Mouse (Mus musculus): ENCODE results near the gene Dop1b. TPM values are rescaled to one million over a fixed set of nuclear protein-coding genes. Genes with fewer than 3 reads are reported as not detected.

The Dop1b gene
- polyA plus RNA-seq, 1 experiment from 2014 or later: 20.2 TPM

DNA sequence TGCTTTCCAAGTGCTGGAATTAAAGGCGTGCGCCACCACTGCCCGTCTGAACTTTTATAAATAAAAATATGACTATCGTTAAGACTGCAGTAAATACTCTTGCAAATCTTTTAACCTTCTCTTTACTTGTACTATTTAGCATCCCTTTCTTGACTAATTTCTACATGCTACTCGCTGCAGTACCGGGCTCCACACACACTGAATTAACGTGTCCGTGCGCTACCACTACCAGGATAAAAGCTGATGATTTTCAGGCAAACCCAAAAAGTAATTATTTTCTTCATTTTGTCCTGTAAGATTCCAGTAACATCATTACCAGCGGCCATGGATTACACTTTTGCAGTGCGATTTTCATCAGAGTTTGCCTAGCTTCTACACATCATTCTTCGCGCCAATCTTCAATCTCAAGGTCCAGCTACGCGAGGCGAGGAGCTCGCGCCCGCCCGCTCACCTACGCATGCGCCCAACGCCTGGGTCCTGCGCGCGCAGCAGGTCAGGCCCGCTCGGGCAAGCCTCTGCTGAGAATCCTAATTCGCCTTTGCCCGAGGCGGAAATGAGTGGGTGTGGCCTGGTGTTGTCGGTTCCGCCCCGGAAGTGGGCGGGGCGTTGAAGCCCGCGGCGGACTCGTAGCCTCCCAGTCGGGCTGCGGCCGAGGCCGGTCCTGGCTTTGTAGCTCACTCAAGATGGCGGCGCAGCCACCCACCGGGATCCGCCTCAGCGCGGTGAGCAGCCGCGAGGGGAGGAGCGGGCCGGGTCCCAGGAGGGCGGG lies 120.1 kb downstream of the Dop1b start, which contains the start of gene Morc3:
Gene Morc3, plus strand, starts transcription at position 495 of the 769 bp plus-strand sequence.
- DNase-seq (ENCODE audit: low spot score): peak; percentile 100
- WGBS: 12% methylated on average over 55 of the region's 55 CpGs
- Histone ChIP-seq H3K9me3 (0 out of 2 replicates have a peak, but pooled peaks cover 3% of the 10 kb centered on the region), H3K27me3 (ENCODE audit: insufficient read depth, poor library complexity, severe bottlenecking) (no peaks in the 10 kb centered on the region), H3K4me3 (peak within 1 kb of the TSS; percentile 97), H3K36me3 (peaks cover 26% of the 10 kb centered on the region), H3K27ac (peak within 1 kb of the TSS; percentile 99), H3K4me1 (replicated peaks) (peaks cover 17% of the 10 kb centered on the region)

DNA sequence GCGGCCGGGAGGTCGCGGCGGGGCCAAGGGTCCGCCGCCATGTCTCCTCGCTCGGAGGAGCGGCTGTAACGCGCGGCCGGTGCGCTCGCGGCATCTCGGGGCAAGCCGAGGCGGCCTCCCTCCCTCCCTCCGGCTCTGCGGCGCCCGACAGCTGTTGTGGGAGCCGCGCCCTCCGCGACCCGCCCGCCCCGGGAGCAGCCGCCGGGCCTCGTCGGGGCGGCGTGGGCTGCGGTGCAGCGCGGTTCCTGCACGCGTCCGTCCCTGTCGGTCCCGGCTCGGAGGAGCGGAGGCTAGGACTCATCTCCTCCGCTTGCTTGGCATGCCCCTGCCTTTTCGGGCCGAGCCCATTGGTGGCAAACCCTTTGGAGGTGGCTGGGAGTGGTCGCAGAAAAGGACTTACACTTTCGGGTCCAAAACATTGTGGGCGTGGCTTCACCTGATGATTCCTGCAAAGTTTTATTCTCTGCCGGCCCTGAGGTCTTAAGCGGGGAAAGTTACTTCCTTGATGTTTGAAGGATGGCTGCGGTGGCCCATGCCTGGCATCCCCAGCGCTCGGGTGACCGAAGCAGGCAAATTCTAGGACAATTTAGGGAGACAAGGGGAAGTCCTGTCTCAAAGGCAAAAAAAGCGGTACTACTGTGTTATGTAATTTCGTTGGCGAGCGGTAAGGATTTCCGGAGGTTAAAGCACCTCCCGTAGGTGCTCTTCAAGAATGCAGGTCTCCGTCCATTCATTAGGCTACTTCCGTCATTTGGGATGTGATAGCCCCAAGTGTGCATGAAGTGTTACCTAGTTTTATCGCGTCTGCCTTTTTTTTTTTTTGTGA lies 121.0 kb downstream of the Dop1b start:
- under 1% methylated on average over 66 of the region's 69 CpGs for WGBS
- Histone ChIP-seq H3K9me3 (0 out of 2 replicates have a peak, but pooled peaks cover 3% of the 10 kb centered on the region), H3K4me1 (replicated peaks) (peaks cover 17% of the 10 kb centered on the region), H3K27ac (peak overlapping the region; percentile 99), H3K4me3 (peak overlapping the region; percentile 97), H3K36me3 (peaks cover 34% of the 10 kb centered on the region), H3K27me3 (ENCODE audit: insufficient read depth, poor library complexity, severe bottlenecking) (no peaks in the 10 kb centered on the region)
- DNase-seq (ENCODE audit: low spot score): peak; percentile 58

DNA sequence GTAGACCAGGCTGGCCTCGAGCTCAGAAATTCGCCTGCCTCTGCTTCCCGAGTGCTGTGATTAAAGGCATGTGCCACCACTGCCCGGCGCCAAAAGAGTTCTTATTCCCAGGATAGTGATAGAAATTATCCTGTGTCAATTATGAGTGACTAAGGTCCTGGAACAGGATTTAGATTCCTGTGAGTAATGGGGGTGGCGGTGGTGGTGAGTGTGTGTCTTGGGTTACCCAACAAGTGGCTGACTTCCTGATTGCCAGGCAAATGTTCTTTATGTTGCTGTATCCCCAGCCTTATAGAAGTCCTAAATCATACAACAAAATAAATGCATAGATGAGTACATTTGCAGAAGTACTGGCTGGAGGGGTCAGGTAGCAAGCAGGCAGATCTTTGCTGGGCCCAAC lies 121.8 kb downstream of the Dop1b start:
- DNase-seq (ENCODE audit: low spot score): no peak
- Histone ChIP-seq H3K36me3 (peaks cover 37% of the 10 kb centered on the region), H3K9me3 (no peaks in the 10 kb centered on the region), H3K4me3 (peak overlapping the region; percentile 97), H3K4me1 (replicated peaks) (peaks cover 17% of the 10 kb centered on the region), H3K27me3 (ENCODE audit: insufficient read depth, poor library complexity, severe bottlenecking) (no peaks in the 10 kb centered on the region), H3K27ac (no peak overlapping the region)
- 94% methylated on average over 6 of the region's 6 CpGs for WGBS

DNA sequence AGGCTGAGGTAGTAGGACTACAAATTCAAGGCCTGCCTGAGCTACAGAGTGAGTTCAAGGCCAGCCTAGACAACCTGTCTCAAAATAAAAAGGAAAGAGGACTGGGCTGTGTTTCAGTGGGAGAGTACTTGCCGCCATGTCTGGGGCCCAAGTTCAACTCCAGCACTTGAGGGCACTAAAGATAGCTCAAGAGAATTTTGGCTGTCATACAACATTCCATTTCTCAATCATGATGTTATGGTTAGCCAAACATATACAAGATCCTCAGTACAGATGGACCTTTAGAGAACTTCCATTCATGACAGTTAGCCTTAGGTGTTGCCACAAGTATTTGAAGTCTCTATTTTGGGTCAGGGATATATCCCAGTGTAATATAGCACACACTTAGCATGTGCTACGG lies 122.4 kb downstream of the Dop1b start:
- Histone ChIP-seq H3K9me3 (no peaks in the 10 kb centered on the region), H3K27me3 (ENCODE audit: insufficient read depth, poor library complexity, severe bottlenecking) (no peaks in the 10 kb centered on the region), H3K4me3 (no peak overlapping the region), H3K27ac (no peak overlapping the region), H3K4me1 (replicated peaks) (peaks cover 17% of the 10 kb centered on the region), H3K36me3 (peaks cover 42% of the 10 kb centered on the region)
- DNase-seq (ENCODE audit: low spot score): no peak
- 93% methylated on average over 2 of the region's 2 CpGs for WGBS

DNA sequence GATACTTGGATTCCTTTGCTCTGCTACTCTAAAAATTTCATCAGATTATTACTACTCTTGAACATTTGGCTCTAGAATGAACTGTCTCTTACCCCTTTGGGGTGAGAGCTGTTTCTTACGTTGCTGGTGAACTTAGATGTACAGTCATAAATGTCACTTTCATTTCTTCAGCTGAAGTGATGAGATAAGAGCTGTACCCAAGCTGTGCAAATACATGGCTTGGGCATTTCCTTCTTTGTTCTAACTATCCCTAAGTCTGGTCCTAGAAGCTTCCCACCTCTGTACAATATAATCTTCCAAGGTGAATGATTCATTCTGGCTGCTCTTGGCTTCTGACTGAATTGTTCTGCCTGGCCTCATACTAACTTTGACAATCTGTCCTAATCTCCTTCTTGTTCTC lies 127.3 kb downstream of the Dop1b start:
- no peak for DNase-seq (ENCODE audit: low spot score)
- WGBS: 97% methylated on average over 1 of the region's 1 CpGs
- peaks cover 3% of the 10 kb centered on the region for H3K4me1 ChIP-seq (replicated peaks)
- no peaks in the 10 kb centered on the region for H3K27me3 ChIP-seq (ENCODE audit: insufficient read depth, poor library complexity, severe bottlenecking)
- no peak overlapping the region for H3K27ac ChIP-seq
- H3K9me3 ChIP-seq: no peaks in the 10 kb centered on the region
- no peak overlapping the region for H3K4me3 ChIP-seq
- peaks cover 62% of the 10 kb centered on the region for H3K36me3 ChIP-seq

DNA sequence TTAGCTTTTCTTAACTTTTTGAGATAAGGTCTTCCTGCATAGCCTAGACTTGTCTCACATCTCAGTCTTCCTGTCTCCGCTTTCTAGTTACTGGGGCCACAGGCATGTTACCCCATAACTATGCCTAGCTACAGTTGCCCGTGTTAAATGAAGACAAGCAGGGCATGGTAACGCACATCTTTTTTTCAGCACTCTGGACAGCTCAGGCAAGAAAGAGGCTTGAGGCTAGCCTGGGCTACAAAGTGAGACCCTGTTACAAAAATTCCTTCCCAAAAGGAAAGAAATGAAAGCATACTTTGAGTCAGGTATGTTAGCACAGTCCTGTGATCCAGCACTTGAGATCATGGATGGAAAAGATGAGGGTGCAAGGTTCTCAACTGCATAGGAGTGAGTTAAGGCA lies 138.8 kb downstream of the Dop1b start:
- H3K27ac ChIP-seq: no peak overlapping the region
- H3K36me3 ChIP-seq: peaks cover 100% of the 10 kb centered on the region
- WGBS: 96% methylated on average over 3 of the region's 3 CpGs
- no peak for DNase-seq (ENCODE audit: low spot score)
- no peaks in the 10 kb centered on the region for H3K27me3 ChIP-seq (ENCODE audit: insufficient read depth, poor library complexity, severe bottlenecking)
- H3K9me3 ChIP-seq: no peaks in the 10 kb centered on the region
- H3K4me1 ChIP-seq (replicated peaks): no peaks in the 10 kb centered on the region
- no peak overlapping the region for H3K4me3 ChIP-seq

DNA sequence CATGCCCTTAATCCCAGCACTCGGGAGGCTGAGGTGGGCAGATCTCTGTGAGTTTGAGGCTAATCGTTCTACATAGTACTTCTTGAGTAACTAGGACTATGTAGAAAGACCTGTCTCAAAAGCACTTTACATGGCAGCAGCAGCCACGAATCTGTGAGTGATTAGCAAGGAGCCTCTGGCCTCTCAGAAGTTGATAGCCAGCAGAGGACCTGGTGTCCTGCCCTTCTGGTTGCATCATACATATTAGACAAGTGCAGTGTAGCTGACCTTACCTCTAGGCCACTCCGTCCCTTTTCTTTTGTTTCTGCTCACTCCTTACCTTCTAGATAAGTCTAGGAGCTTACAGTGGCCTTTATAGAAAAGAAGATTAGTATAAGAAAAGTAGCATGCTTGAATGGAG lies 148.3 kb downstream of the Dop1b start:
- peaks cover 95% of the 10 kb centered on the region for H3K36me3 ChIP-seq
- no peak overlapping the region for H3K27ac ChIP-seq
- no peaks in the 10 kb centered on the region for H3K9me3 ChIP-seq
- no peak for DNase-seq (ENCODE audit: low spot score)
- no peaks in the 10 kb centered on the region for H3K27me3 ChIP-seq (ENCODE audit: insufficient read depth, poor library complexity, severe bottlenecking)
- no peak overlapping the region for H3K4me3 ChIP-seq
- WGBS: 92% methylated on average over 4 of the region's 4 CpGs
- no peaks in the 10 kb centered on the region for H3K4me1 ChIP-seq (replicated peaks)

Other genes starting within 250 kb of the Dop1b start
- gene Setd4, start 107.8 kb upstream of the Dop1b start, polyA plus RNA-seq (2016; fragmentation: Nextera tagmentation; extraction: Ambion mirVana): 11.4 and 14.3 TPM in 2 replicates
- 85.4 and 103 TPM in 2 replicates for gene Cbr1, start 106.1 kb upstream of the Dop1b start, polyA plus RNA-seq (2016; fragmentation: Nextera tagmentation; extraction: Ambion mirVana)
- not detected in 2 replicates for gene Gm5678, start 83.8 kb upstream of the Dop1b start, polyA plus RNA-seq (2016; fragmentation: Nextera tagmentation; extraction: Ambion mirVana)
- gene Cbr3, start 28.7 kb upstream of the Dop1b start, polyA plus RNA-seq (2016; fragmentation: Nextera tagmentation; extraction: Ambion mirVana): 1.3 and 1.5 TPM in 2 replicates
- gene Morc3, start 120.2 kb downstream of the Dop1b start, polyA plus RNA-seq (2016; fragmentation: Nextera tagmentation; extraction: Ambion mirVana): 24.7 and 29.2 TPM in 2 replicates
- gene Chaf1b, start 172.0 kb downstream of the Dop1b start, polyA plus RNA-seq (2016; fragmentation: Nextera tagmentation; extraction: Ambion mirVana): 109 and 132 TPM in 2 replicates

Data from hindbrain, embryonic 10.5 days (tissue).